ENCODE assay signal across 9 mouse cellular contexts in genomic region chr7:119860971-119861334, GRCm38 (mm10). TPM values are rescaled to one million over a fixed set of nuclear protein-coding genes. Genes with fewer than 3 reads are reported as not detected.
DNase-seq lines count a peak whose midpoint lies in the region; ATAC-seq and TF ChIP-seq lines count a peak whose summit lies in the region.
"Had no signal": no experiment of that assay in that cellular context is flagged by ENCODE, and none has a peak within 500 bp of the region (broad histone marks: within the 10 kb centered on the region; RNA-seq: fewer than 3 reads in every experiment).

No protein-coding gene starts in this region.

- H3K36me3 ChIP-seq in forebrain, embryonic 11.5 days (ENCODE audit: control insufficient read depth, insufficient read depth, low read length), result no peaks in the 10 kb centered on the region; the same call in 1 of the 2 replicates
- H3K36me3 ChIP-seq in forebrain, postnatal 0 days (ENCODE audit: insufficient read depth), result peaks cover 6% of the 10 kb centered on the region; the same call in 1 of the 2 replicates
- peaks cover 12% of the 10 kb centered on the region; the same call in 1 of the 2 replicates for H3K36me3 ChIP-seq in kidney, embryonic 16.5 days (ENCODE audit: insufficient read depth, low read length)
- no peaks in the 10 kb centered on the region for H3K36me3 ChIP-seq in embryonic facial prominence, embryonic 11.5 days (replicated peaks; ENCODE audit: control insufficient read depth, insufficient read depth, low read depth, low read length)
- H3K36me3 ChIP-seq in limb, embryonic 14.5 days (ENCODE audit: control insufficient read depth, insufficient read depth, low read length), result peaks cover 34% of the 10 kb centered on the region

- no peak for TF ChIP-seq POLR2A in limb, embryonic 14.5 days (IDR thresholded peaks at IDR 0.05; ENCODE audit: borderline replicate concordance, extremely low read depth, insufficient read depth, insufficient read length)

- H3K27me3 ChIP-seq in forebrain, embryonic 11.5 days (ENCODE audit: control insufficient read depth, insufficient read depth, low read length), result no peaks in the 10 kb centered on the region
- no peaks in the 10 kb centered on the region for H3K27me3 ChIP-seq in forebrain, postnatal 0 days (ENCODE audit: insufficient read depth, low read length)
- no peaks in the 10 kb centered on the region for H3K27me3 ChIP-seq in kidney, embryonic 16.5 days (ENCODE audit: insufficient read depth, low read length)
- no peaks in the 10 kb centered on the region for H3K27me3 ChIP-seq in embryonic facial prominence, embryonic 11.5 days (ENCODE audit: control insufficient read depth, insufficient read depth, low read length)
- H3K27me3 ChIP-seq in limb, embryonic 14.5 days (ENCODE audit: control insufficient read depth, insufficient read depth, low read length), result no peaks in the 10 kb centered on the region
- H3K27me3 ChIP-seq: megakaryocyte, embryonic 14.5 days had no signal

- no peak overlapping the region for H3K9ac ChIP-seq in forebrain, embryonic 11.5 days (ENCODE audit: low read length)
- H3K9ac ChIP-seq in forebrain, postnatal 0 days, result no peak overlapping the region
- H3K9ac ChIP-seq in kidney, embryonic 16.5 days (replicated peaks; ENCODE audit: low read length), result no peak overlapping the region
- no peak overlapping the region for H3K9ac ChIP-seq in embryonic facial prominence, embryonic 11.5 days (replicated peaks; ENCODE audit: low read length)
- peak overlapping the region; percentile 34; the same call in 1 of the 2 replicates for H3K9ac ChIP-seq in limb, embryonic 14.5 days (ENCODE audit: low read depth, low read length, severe bottlenecking)

- H3K9me3 ChIP-seq in forebrain, embryonic 11.5 days (ENCODE audit: control insufficient read depth, low read length), result no peaks in the 10 kb centered on the region
- no peaks in the 10 kb centered on the region for H3K9me3 ChIP-seq in forebrain, postnatal 0 days (ENCODE audit: low read length)
- H3K9me3 ChIP-seq in kidney, embryonic 16.5 days (ENCODE audit: low read length), result no peaks in the 10 kb centered on the region
- no peaks in the 10 kb centered on the region for H3K9me3 ChIP-seq in embryonic facial prominence, embryonic 11.5 days (replicated peaks; ENCODE audit: control insufficient read depth, low read length)
- H3K9me3 ChIP-seq in limb, embryonic 14.5 days (ENCODE audit: control insufficient read depth, low read length), result no peaks in the 10 kb centered on the region
- H3K9me3 ChIP-seq: megakaryocyte, embryonic 14.5 days had no signal

- DNase-seq in forebrain, embryonic 11.5 days (ENCODE audit: low spot score), result no peak
- DNase-seq in forebrain, postnatal 0 days, result no peak
- no peak for DNase-seq in kidney, postnatal 25 days
- DNase-seq in embryonic facial prominence, embryonic 11.5 days (ENCODE audit: low spot score), result no peak
- no peak for DNase-seq in limb, embryonic 14.5 days (ENCODE audit: low spot score)
- no peak for DNase-seq in embryo, embryonic 10 days (ENCODE audit: low spot score)
- no peak for DNase-seq in gastrocnemius, postnatal 25 days

- no peak overlapping the region for H3K4me3 ChIP-seq in forebrain, embryonic 11.5 days (ENCODE audit: low read depth, low read length)
- no peak overlapping the region for H3K4me3 ChIP-seq in forebrain, postnatal 0 days (ENCODE audit: low read depth, low read length)
- no peak overlapping the region for H3K4me3 ChIP-seq in kidney, embryonic 16.5 days (ENCODE audit: low read length)
- no peak overlapping the region for H3K4me3 ChIP-seq in embryonic facial prominence, embryonic 11.5 days (ENCODE audit: low read depth, low read length)
- H3K4me3 ChIP-seq in limb, embryonic 14.5 days (replicated peaks; ENCODE audit: low read length), result no peak overlapping the region

- H3K27ac ChIP-seq in forebrain, embryonic 11.5 days (ENCODE audit: low read depth, low read length), result peak overlapping the region; percentile 57; the same call in 1 of the 2 replicates
- H3K27ac ChIP-seq in forebrain, postnatal 0 days (ENCODE audit: low read depth, low read length), result no peak overlapping the region
- peak overlapping the region; percentile 81 for H3K27ac ChIP-seq in kidney, embryonic 16.5 days (ENCODE audit: low read length)
- peak overlapping the region; percentile 44; the same call in 1 of the 2 replicates for H3K27ac ChIP-seq in embryonic facial prominence, embryonic 11.5 days (replicated peaks; ENCODE audit: low read depth, low read length)
- no peak overlapping the region for H3K27ac ChIP-seq in limb, embryonic 14.5 days (replicated peaks; ENCODE audit: low read depth, low read length)

- H3K4me1 ChIP-seq in forebrain, embryonic 11.5 days (replicated peaks; ENCODE audit: control insufficient read depth, insufficient read depth, low read length), result peaks cover 4% of the 10 kb centered on the region; the same call in 1 of the 2 replicates
- 0 out of 2 replicates have a peak, but pooled peaks cover 7% of the 10 kb centered on the region for H3K4me1 ChIP-seq in forebrain, postnatal 0 days (ENCODE audit: insufficient read depth)
- 0 out of 2 replicates have a peak, but pooled peaks cover 2% of the 10 kb centered on the region for H3K4me1 ChIP-seq in kidney, embryonic 16.5 days (ENCODE audit: insufficient read depth, low read length)
- H3K4me1 ChIP-seq in embryonic facial prominence, embryonic 11.5 days (ENCODE audit: control insufficient read depth, insufficient read depth, low read length), result no peaks in the 10 kb centered on the region; the same call in none of the 2 replicates
- peaks cover 10% of the 10 kb centered on the region for H3K4me1 ChIP-seq in limb, embryonic 14.5 days (ENCODE audit: control insufficient read depth, insufficient read depth, low read length)

- no peak for ATAC-seq in forebrain, embryonic 11.5 days (replicated peaks; ENCODE audit: low FRiP score)
- ATAC-seq in forebrain, postnatal 0 days, result no peak
- ATAC-seq in kidney, embryonic 16.5 days (ENCODE audit: low FRiP score, low TSS enrichment), result no peak
- ATAC-seq in embryonic facial prominence, embryonic 11.5 days (replicated peaks; ENCODE audit: insufficient number of reproducible peaks, low FRiP score, low TSS enrichment, low read depth), result no peak
- no peak for ATAC-seq in limb, embryonic 14.5 days (ENCODE audit: low FRiP score, low read depth)

- H3K4me2 ChIP-seq in forebrain, embryonic 11.5 days (ENCODE audit: low read depth, low read length, severe bottlenecking), result no peak overlapping the region
- H3K4me2 ChIP-seq in forebrain, postnatal 0 days (ENCODE audit: low read depth), result no peak overlapping the region
- peak overlapping the region; percentile 10; the same call in 1 of the 2 replicates for H3K4me2 ChIP-seq in kidney, embryonic 16.5 days (replicated peaks; ENCODE audit: low read depth, low read length)
- H3K4me2 ChIP-seq in embryonic facial prominence, embryonic 11.5 days (ENCODE audit: low read depth, low read length), result no peak overlapping the region
- no peak overlapping the region for H3K4me2 ChIP-seq in limb, embryonic 14.5 days (replicated peaks; ENCODE audit: low read depth, low read length, severe bottlenecking)

- no peak for TF ChIP-seq CTCF in forebrain, postnatal 0 days (IDR thresholded peaks at IDR 0.05; ENCODE audit: low read depth)

RNA-seq across cellular contexts. Expression of gene Lyrm1, which starts 34.7 kb away (rescaled TPM):
- polyA plus RNA-seq in forebrain, embryonic 11.5 days (2014; fragmentation: Nextera tagmentation; extraction: Ambion mirVana), result 9.6 and 10.2 TPM in 2 replicates
- total RNA-seq in forebrain, postnatal 0 days (2014; rRNA removed), result 22.3 and 23.0 TPM in 2 replicates
- polyA plus RNA-seq in forebrain, postnatal 0 days (2015; fragmentation: Nextera tagmentation; extraction: Ambion mirVana), result 24.4 and 25.6 TPM in 2 replicates
- 6.5 and 7.4 TPM in 2 replicates for polyA plus RNA-seq in kidney, embryonic 16.5 days (2015; fragmentation: Nextera tagmentation; extraction: Ambion mirVana)
- 11.0 and 12.3 TPM in 2 replicates for polyA plus RNA-seq in embryonic facial prominence, embryonic 11.5 days (2014; fragmentation: Nextera tagmentation; extraction: Ambion mirVana)
- polyA plus RNA-seq in limb, embryonic 14.5 days (2012; rRNA removed), result 3.1 and 5.2 TPM in 2 replicates
- 8.9 and 9.5 TPM in 2 replicates for polyA plus RNA-seq in limb, embryonic 14.5 days (2014; fragmentation: Nextera tagmentation; extraction: Ambion mirVana)
- 1 to 10 TPM; 8.5 to 8.9 TPM for total RNA-seq in gastrocnemius, postnatal 25 days (2021)

RNA-seq across cellular contexts. Expression of gene Dcun1d3, which starts 35.1 kb away (rescaled TPM):
- 9.4 and 10.2 TPM in 2 replicates for polyA plus RNA-seq in forebrain, embryonic 11.5 days (2014; fragmentation: Nextera tagmentation; extraction: Ambion mirVana)
- total RNA-seq in forebrain, postnatal 0 days (2014; rRNA removed), result 10.8 and 14.6 TPM in 2 replicates
- 6.8 and 9.0 TPM in 2 replicates for polyA plus RNA-seq in forebrain, postnatal 0 days (2015; fragmentation: Nextera tagmentation; extraction: Ambion mirVana)
- polyA plus RNA-seq in kidney, embryonic 16.5 days (2015; fragmentation: Nextera tagmentation; extraction: Ambion mirVana), result 10.9 and 11.3 TPM in 2 replicates
- 9.9 and 11.0 TPM in 2 replicates for polyA plus RNA-seq in embryonic facial prominence, embryonic 11.5 days (2014; fragmentation: Nextera tagmentation; extraction: Ambion mirVana)
- polyA plus RNA-seq in limb, embryonic 14.5 days (2012; rRNA removed), result 6.6 and 7.8 TPM in 2 replicates
- 7.5 and 10.2 TPM in 2 replicates for polyA plus RNA-seq in limb, embryonic 14.5 days (2014; fragmentation: Nextera tagmentation; extraction: Ambion mirVana)
- 10 to 100 TPM; 17.6 to 18.8 TPM for total RNA-seq in gastrocnemius, postnatal 25 days (2021)

Comparison
In these comparisons a context has a peak if more than half of its experiments do, and no peak if none do; other contexts are left out.
1. H3K27ac ChIP-seq: peak in forebrain, embryonic 11.5 days (single experiment), kidney, embryonic 16.5 days (single experiment) and embryonic facial prominence, embryonic 11.5 days (single experiment); none in forebrain, postnatal 0 days (single experiment) and limb, embryonic 14.5 days (single experiment).